Mouse (Mus musculus) hindlimb bud, embryonic 11.5 days (tissue): ENCODE results near the gene Mgat4b.
"Not testable (repeated sequence)": the region's sequence is repeated elsewhere in the genome, so short reads cannot be mapped to it uniquely, and the experiment has no call there.

Source experiments
- DNase-seq: peaks from one replicate; pipeline ENCODE4 v3.0.0-alpha.2; 2012; ENCODE audit warnings: low read depth, low spot score; ENCODE audit errors: extremely low spot score

The Mgat4b gene

DNA sequence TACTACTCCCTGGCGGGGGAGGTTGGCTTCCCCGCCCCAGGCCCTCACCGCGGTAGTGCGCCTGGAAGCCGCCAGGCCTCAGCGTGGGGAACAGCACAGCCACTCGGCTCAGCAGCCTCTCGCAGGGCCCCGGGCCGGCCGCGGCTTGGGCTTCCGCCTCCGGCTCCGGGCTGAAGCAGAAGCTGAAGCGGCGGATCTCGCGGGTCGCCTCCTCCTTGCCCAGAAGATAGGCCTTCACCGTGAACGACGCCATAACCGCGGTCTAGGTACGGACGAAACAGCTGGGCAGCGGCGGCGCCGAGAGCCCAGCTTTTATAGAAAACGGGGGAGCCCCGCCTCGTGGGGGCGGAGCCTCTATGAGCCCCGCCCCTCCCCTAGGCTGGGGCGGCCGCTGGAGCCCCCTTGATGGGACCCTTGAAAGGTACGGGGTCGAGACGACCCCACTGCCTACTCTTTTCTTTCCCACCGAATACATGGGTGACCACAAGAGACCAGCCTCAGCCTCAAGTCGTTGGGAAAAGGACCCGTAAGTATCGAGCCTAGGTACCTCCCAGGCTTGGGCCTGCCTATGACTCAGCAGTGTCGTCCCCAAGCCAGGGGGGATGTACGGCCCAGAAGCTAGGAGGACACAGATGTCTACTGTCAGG lies at the start of gene Mgat4b, which contains the start of gene Sqstm1:
TSS of gene Mgat4b (plus strand) at position 386 of the 647 bp plus-strand sequence.
TSS of gene Sqstm1 (minus strand) at position 323 of the 647 bp plus-strand sequence.
- DNase-seq = no peak

- peak; percentile 30 for DNase-seq
Observed at GRCm38 (mm10) chr11:50161578-50162304, 48.9 kb upstream of the Mgat4b start.

GRCm38 (mm10) chr11:50162338-50163050 lies 48.2 kb upstream of the Mgat4b start:
- DNase-seq = no peak

GRCm38 (mm10) chr11:50168352-50168751 lies 42.3 kb upstream of the Mgat4b start:
- no peak for DNase-seq

DNA sequence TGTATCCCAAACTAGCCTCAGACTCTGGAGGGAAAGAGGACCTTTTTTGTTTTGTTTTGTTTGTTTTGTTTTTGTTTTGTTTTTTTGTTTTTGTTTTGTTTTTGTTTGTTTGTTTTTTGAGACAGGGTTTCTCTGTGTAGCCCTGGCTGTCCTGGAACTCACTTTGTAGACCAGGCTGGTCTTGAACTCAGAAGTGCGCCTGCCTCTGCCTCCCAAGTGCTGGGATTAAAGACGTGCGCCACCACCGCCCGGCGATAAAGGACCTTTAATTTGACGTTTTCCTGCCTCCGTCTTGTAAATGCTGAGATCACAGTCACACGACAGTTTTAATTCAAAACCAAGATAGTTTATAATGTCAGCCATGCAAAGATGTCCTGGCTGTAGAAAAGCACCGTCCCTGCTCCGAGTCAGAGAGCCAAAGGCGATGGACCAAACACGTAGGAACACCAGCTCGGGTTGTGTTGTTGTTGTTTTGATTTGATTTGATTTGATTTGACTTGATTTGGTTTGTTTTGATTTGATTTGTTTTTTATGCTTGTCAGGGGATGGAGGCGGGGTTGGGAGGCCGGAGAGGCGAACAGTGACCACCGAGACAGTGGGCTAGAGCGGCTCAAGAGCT lies 36.5 kb upstream of the Mgat4b start, which contains the start of gene Mrnip:
TSS of gene Mrnip (plus strand) at position 334 of the 619 bp plus-strand sequence.
- not testable (repeated sequence) for DNase-seq

DNA sequence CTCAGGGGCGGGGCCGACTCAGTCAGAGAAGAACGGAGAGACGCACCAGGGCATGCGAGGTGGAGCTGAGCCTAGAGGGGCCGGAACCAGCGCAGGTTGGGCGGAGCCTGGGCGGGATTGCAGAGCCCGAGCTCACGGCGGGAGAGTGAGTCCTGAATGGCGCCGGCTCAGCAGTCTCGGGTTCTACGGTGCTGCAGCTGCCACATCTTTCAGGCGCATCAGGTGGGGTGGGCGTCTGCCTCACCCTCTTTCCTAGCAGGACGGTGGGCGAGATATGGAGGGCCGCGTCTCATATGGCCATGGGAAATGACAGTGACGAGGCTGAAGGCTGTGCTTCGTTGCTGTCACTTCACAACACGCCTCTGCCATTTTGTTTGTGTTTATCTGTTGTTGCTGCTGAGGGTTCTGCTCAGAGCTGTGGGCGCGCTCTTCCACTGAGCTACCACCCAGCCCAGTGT lies 35.9 kb upstream of the Mgat4b start:
- peak; percentile 72 for DNase-seq

DNA sequence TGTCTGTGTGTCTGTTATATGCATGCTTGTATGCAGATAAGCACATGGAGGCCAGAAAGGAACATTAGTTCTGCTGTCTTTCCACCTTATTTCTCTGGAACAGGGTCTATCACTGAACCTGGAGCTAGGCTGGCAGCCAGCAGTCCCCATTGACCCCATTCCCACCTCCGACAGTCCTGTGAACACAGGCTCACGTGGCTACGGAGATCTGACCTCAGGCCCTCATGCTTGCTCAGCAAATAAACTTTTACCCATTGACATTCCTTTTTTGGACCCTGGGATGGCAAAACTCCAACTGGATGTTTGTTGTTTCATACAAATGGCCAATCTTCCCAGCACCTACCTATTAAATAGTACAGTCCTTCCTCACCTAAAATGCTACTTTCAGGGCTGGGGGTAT lies 34.3 kb upstream of the Mgat4b start:
- no peak for DNase-seq

- DNase-seq = no peak
Observed at GRCm38 (mm10) chr11:50177111-50177510, 33.6 kb upstream of the Mgat4b start.

DNA sequence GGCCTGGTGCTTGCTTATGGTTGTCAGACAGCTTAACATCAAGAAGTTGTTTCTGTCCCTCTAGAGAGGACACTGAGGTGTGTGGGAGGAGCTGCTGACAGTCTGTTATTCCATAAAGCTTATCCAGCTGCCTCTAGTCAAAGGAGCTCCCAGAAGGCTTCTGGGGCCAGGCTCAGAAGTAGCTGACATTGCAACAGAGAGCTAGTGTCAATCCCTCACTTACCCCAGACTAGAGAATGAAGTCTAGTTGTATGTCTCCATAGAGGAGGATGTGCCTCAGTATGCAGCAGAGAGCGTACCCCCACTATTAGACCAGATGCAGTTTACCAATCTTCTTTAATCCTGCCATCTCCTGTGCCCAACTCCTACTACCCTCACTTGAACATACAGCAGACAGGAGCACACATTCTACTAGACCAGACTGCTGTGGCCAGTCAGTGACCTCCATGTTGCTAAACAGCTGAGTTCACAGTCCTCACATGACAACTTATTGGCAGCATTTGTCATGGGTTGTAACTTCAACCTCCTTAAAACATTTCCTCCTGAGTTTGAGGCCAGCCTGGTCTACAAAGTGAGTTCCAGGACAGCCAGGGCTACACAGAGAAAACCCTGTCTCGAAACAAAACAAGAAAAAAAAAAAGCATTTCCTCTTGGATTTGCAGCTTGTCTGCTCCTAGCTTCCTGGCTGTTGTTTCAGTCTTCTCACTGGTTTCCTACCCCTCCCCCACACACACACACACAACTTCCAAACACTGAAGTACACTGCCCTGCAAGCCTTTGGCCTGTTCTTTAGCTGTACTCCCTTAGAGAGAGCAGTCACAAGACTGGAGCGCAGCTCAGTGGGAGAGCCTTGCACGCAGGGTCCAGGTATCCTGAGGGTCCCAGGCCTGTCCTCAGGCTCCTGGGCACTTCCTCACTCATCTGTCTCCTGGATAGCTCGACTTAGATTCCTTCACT lies 31.9 kb upstream of the Mgat4b start:
- DNase-seq = no peak

GRCm38 (mm10) chr11:50180478-50181231 lies 30.0 kb upstream of the Mgat4b start:
- no peak for DNase-seq

DNA sequence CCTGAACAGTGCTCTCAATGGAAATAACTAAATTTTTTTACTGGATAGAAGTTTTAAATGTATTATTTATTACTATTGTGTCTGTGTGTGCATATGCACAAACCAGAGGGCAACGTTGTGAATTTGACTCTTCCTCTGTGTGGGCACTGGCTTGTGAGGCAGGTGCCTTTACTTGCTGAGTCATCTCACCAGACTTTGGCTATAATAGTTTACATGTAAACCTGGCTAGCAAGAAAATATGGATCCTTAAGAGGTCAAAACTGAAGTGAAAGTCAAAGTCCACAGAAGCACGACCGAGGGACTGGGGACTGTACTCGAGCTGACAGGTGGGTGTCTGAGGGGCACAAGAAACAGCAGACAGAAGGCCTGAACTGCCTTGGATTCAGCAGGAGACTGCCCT lies 28.0 kb upstream of the Mgat4b start:
- DNase-seq = no peak

GRCm38 (mm10) chr11:50184788-50185187 lies 25.9 kb upstream of the Mgat4b start:
- DNase-seq = no peak

DNA sequence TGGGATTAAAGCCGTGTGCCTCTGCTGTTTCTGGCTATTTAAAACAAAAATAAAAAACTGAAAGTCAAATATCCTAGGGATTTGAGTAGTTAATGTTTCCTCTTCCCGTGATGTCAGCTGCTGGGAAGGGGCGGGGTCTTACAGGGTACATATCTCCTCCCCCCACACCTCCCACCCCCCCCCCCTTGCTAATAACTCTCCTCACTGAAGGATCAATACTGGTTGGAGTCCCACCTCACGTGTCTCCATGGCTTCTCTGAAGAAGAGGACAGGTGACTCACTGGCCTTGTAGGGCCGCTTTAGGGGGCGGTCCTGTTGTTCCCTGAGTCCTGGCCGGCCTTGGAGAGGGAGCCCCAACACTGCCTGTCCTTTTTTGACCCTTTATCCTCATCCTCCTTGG lies 22.0 kb upstream of the Mgat4b start:
- DNase-seq = no peak

DNA sequence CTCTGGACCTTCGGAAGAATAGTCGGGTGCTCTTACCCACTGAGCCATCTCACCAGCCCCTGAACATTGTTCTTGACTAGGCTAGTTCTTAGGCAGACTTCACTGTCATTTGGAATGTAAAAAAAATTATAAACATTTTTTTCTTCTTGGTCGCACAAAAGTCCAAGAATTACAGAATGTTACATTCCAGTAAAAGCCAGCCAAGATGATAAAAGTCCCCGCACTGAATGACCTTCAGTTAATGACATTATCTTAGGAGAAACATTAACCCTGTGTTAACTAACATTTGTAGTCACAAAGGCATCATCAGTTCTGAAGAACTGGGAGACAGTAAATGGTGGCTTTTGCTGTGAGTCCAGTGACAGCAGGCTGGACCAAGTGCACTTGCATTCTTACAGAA lies 20.3 kb upstream of the Mgat4b start:
- no peak for DNase-seq

- DNase-seq = no peak
Observed at GRCm38 (mm10) chr11:50192278-50192677, 18.4 kb upstream of the Mgat4b start.

DNA sequence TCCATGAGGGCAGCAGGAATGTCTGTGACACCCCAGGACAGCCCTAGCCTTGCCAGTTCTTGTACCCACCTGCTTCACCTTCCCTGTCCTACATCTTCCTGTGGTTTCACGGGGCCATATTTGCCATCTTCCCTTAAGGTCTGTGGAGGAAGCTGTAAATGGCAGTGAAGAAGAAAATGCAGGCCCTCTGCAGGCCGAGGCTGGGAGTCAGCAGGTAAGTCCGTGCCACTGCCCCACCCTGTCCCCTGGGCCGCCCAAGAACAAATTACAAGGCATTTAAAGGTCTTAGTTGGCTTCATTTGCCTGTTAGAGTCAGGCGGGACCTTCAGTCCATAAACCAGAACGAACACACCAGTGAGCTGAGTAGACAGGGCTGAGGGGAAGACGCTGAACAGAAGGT lies 16.6 kb upstream of the Mgat4b start:
- no peak for DNase-seq

DNA sequence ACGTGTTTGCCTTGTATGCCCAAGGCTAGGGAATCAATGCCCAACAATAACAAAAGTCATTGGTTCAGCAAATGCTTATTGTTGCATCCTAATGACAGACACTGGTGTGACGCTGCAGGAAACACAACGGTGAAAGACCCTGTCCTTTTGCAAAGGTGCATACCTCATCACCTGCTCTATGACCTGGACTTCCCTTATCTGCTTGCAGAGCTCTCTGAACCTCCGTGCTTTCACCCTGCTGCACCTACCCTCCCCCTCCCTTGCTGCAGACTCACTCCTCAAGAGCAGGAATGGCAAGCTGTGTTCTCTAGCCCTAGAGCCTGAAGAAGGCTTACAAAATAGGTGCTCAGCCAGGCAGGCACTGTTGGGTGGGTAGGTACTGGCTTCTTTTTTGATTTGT lies 15.9 kb upstream of the Mgat4b start:
- no peak for DNase-seq

GRCm38 (mm10) chr11:50197500-50197899 lies 13.2 kb upstream of the Mgat4b start:
- no peak for DNase-seq

GRCm38 (mm10) chr11:50198219-50198846 lies 12.4 kb upstream of the Mgat4b start:
- DNase-seq = no peak
